Mouse (Mus musculus): ENCODE data around the gene Zdhhc4. TPM values are rescaled to one million over a fixed set of nuclear protein-coding genes. Genes with fewer than 3 reads are reported as not detected.

Gene Zdhhc4
- polyA plus RNA-seq, 1 experiment from 2014 or later: 63.8 TPM

DNA sequence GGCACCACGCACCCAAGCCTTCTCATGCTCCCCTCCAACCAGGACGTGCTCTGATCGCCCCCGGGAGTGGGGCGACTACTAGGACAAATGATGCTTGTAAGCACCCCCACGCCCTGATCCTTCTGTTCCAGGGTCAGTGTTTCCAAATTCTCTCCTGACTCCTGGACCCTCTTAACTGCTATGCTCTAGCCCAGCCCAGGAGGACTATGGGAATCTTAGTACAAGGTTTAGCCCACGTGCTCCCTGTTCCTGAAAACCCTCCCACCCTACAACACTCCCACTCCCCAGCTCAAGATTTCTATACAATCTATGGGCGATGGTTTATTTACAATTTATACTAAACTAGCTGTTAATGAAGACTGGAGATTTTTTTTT is 13.6 kb downstream of the Zdhhc4 start:
- peaks cover 23% of the 10 kb centered on the region; the same call in 1 of the 2 replicates for H3K36me3 ChIP-seq
- H3K4me3 ChIP-seq (replicated peaks): peak overlapping the region; percentile 95
- no peaks in the 10 kb centered on the region for H3K9me3 ChIP-seq
- H3K4me1 ChIP-seq (replicated peaks): peaks cover 9% of the 10 kb centered on the region
- ATAC-seq: no peak; the same call in 1 of the 2 replicates
- H3K27me3 ChIP-seq (replicated peaks): no peaks in the 10 kb centered on the region
- 15% methylated on average over 8 of the region's 8 CpGs for WGBS
- no peak overlapping the region for H3K9ac ChIP-seq
- H3K4me2 ChIP-seq (replicated peaks): peak overlapping the region; percentile 84
- H3K27ac ChIP-seq: no peak overlapping the region

DNA sequence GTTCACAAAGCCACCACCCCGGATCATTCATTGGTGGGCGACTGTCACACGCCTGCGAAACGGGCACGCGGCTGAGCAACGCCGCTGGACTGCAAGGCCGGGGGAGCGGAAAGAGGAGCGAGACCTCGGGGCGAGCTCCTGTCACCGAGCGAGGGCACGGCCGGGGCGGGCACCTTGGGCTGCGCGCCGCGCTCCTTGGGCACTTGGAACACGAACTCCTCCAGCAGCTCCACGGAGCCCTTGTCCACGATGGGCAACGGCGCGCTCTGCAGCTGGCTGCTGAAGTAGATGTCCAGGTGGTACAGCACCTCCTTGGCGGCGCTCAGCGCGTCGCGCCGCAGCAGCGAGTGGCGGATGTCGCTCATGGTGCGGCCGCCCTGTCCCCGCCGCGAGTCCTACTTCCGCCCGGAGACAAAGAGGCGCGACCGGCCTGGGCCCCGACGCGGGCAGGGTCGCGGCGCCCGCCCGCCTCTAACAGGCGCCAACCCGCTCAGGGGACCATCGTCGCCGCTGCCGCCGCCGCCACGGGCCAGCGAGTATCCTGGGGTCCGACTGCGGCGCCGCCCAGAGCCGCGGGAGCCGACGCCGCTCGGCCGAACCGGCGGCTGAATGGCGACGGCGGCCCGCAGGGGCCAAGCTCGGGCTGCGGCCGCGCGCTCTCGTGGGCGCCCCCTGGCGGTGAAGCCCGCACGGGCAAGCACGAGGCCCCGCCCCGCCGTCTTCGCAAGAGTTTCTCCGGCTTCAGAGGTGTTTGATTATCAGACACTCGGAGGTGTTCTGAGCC is 14.1 kb downstream of the Zdhhc4 start, which contains the start of gene E130309D02Rik:
E130309D02Rik (minus strand) TSS at position 631 of the 784 bp plus-strand sequence.
- peaks cover 27% of the 10 kb centered on the region; the same call in 1 of the 2 replicates for H3K36me3 ChIP-seq
- H3K4me3 ChIP-seq (replicated peaks): peak within 1 kb of the TSS; percentile 95
- H3K9ac ChIP-seq: peak within 1 kb of the TSS; percentile 96
- peak within 1 kb of the TSS; percentile 84 for H3K27ac ChIP-seq
- peak within 1 kb of the TSS; percentile 84 for H3K4me2 ChIP-seq (replicated peaks)
- peaks cover 9% of the 10 kb centered on the region for H3K4me1 ChIP-seq (replicated peaks)
- under 1% methylated on average over 99 of the region's 101 CpGs for WGBS
- no peaks in the 10 kb centered on the region for H3K27me3 ChIP-seq (replicated peaks)
- ATAC-seq: peak; percentile 90
- no peaks in the 10 kb centered on the region for H3K9me3 ChIP-seq

DNA sequence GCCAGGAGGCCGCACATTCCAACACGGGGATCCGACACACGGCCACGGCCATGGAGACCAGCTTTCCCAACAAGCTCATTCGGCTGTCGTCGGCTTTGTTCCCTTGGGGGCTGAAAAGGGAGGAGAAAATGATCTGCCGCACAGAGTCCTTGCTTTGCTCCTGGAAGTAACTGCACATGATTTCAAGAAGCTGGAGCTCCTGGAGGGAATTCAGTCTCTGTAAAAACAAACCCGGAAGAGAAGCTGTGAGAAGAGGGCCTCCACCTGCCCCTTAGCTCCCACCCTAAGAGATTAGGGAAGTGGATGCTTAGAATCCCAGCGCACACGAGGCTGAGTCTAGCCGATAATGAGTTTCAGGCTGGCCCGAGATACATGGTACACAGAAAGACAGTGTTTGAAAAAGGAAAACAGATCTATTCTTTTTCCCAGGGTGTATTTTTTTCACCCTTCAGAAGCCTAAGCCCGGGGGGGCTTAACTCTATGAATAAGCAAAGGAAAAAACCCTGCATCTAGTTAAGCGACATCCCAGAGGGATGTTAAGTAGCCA is 14.8 kb downstream of the Zdhhc4 start:
- H3K27ac ChIP-seq: peak overlapping the region; percentile 84
- ATAC-seq: peak; percentile 45; the same call in 1 of the 2 replicates

DNA sequence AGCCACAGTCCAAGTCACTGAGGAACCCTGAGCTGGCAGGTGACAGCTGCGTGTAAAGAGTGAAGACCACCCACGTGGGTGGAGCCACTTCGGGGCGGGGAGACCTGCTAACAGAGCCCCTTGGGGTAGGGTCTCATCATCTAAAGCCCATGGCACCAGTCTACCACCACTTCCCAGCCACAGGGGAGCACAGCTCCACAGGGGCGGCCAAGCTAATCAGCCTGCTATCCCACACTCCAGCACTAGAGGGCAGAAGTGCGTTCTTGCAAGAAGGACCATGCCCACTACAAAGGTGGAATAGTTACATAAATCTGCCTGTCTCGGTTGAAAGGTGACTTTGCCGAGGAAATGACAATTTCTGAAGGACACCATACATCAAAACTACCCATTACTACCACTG is 17.2 kb downstream of the Zdhhc4 start:
- Histone ChIP-seq H3K9ac (no peak overlapping the region), H3K4me2 (replicated peaks) (no peak overlapping the region), H3K36me3 (peaks cover 38% of the 10 kb centered on the region), H3K27me3 (replicated peaks) (no peaks in the 10 kb centered on the region), H3K27ac (no peak overlapping the region), H3K4me1 (replicated peaks) (peaks cover 9% of the 10 kb centered on the region), H3K4me3 (replicated peaks) (no peak overlapping the region), H3K9me3 (no peaks in the 10 kb centered on the region)
- ATAC-seq: no peak
- 67% methylated on average over 8 of the region's 8 CpGs for WGBS

More for the DNA sequence above, 14.8 kb downstream of the Zdhhc4 start:
- WGBS: 3% methylated on average over 16 of the region's 16 CpGs
- Histone ChIP-seq H3K4me1 (replicated peaks) (peaks cover 9% of the 10 kb centered on the region), H3K4me3 (replicated peaks) (peak overlapping the region; percentile 95), H3K4me2 (replicated peaks) (peak overlapping the region; percentile 84), H3K36me3 (peaks cover 27% of the 10 kb centered on the region), H3K9ac (peak overlapping the region; percentile 96), H3K27me3 (replicated peaks) (no peaks in the 10 kb centered on the region), H3K9me3 (no peaks in the 10 kb centered on the region)

DNA sequence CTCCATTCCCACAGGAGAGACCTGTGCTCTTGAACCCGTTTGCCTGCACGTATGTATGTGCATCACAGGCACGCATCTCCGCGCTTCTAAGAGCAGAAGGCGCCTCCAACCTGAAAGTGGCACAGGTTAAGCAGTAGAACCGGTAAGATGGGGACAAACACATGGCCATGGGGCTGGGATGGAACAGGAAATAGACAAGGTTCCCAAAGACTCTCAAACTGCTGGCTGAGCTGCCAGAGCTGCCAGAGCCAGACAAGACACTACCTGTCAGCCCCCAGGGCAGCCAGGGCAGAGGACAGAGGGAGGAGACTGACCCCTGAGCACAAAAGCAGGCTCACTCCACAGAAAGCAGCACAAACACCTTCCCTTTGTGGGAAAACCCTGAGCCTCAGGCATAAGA is 19.1 kb downstream of the Zdhhc4 start:
- 96% methylated on average over 7 of the region's 7 CpGs for WGBS
- Histone ChIP-seq H3K4me2 (replicated peaks) (no peak overlapping the region), H3K9me3 (no peaks in the 10 kb centered on the region), H3K36me3 (peaks cover 51% of the 10 kb centered on the region), H3K27me3 (replicated peaks) (no peaks in the 10 kb centered on the region), H3K9ac (no peak overlapping the region), H3K27ac (no peak overlapping the region), H3K4me3 (replicated peaks) (no peak overlapping the region), H3K4me1 (replicated peaks) (peaks cover 9% of the 10 kb centered on the region)
- no peak for ATAC-seq

DNA sequence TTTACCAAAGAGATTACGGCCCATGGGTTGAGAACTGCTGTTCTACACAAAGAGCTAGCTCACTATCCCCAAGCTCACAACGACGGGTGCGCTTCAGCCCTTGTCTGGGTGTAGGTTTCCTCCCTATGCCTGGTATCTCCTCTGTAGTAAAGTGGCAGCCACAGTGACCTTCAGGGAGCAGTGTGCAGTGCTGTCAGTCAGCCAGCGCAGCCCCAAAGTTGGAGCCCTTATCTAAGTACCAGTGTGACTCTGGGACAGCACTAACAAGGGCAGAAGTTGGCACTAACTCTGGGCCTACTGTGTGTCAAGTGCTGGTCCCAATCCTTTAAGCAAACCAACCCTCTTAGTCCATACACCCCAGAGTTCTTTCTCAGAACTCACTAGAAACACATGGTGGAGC is 20.2 kb downstream of the Zdhhc4 start:
- Histone ChIP-seq H3K27me3 (replicated peaks) (no peaks in the 10 kb centered on the region), H3K9me3 (no peaks in the 10 kb centered on the region), H3K4me3 (replicated peaks) (no peak overlapping the region), H3K9ac (no peak overlapping the region), H3K4me2 (replicated peaks) (no peak overlapping the region), H3K4me1 (replicated peaks) (peaks cover 5% of the 10 kb centered on the region), H3K36me3 (peaks cover 51% of the 10 kb centered on the region), H3K27ac (no peak overlapping the region)
- 80% methylated on average over 5 of the region's 5 CpGs for WGBS
- no peak for ATAC-seq

DNA sequence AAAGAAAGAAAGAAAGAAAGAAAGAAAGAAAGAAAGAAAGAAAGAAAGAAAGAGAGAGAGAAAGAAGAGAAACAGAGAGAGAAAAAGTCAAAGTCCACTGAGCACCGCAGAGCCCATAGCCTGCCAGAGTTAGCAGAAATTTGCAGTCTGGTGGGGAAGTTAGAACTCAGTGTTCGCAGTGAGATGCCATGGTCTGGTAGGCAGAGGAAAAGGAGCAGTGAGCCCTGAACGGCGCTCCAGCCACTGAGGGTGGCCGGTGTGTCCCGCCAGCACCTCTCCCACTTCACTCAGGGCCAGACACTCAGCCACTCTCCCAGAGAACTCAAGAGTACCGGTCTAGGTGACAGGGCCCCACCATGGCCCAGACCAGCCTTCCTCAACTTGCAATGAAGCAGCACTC is 24.8 kb downstream of the Zdhhc4 start:
- peaks cover 50% of the 10 kb centered on the region for H3K36me3 ChIP-seq

DNA sequence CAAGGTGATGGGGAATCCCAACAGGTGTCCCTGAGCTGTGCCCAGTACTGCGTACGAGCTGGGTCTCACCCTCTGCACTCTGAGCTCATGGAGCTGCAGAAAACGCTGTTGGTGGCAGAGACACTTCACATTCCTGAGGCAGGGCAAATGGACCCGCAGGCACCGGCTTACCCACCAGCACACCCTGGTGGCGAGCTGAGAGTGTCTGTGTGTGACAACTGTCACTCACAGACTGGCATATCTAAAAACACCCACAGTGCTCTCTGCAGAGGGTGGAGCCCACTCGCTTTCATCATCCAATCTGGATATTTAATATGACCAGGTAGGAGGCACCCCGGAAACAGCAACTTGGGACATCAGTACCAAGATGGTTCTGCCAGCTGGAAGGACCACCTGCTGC is 27.8 kb downstream of the Zdhhc4 start:
- Histone ChIP-seq H3K27ac (no peak overlapping the region), H3K27me3 (replicated peaks) (no peaks in the 10 kb centered on the region), H3K9ac (no peak overlapping the region), H3K4me3 (replicated peaks) (no peak overlapping the region), H3K36me3 (peaks cover 30% of the 10 kb centered on the region), H3K9me3 (no peaks in the 10 kb centered on the region), H3K4me2 (replicated peaks) (no peak overlapping the region), H3K4me1 (replicated peaks) (no peaks in the 10 kb centered on the region)
- ATAC-seq: no peak
- WGBS: 76% methylated on average over 8 of the region's 8 CpGs

More for the DNA sequence above, 24.8 kb downstream of the Zdhhc4 start:
- no peak overlapping the region for H3K4me3 ChIP-seq (replicated peaks)
- no peak overlapping the region for H3K4me2 ChIP-seq (replicated peaks)
- H3K27ac ChIP-seq: no peak overlapping the region
- no peaks in the 10 kb centered on the region for H3K27me3 ChIP-seq (replicated peaks)
- H3K9me3 ChIP-seq: no peaks in the 10 kb centered on the region
- no peak overlapping the region for H3K9ac ChIP-seq
- ATAC-seq: no peak
- 92% methylated on average over 7 of the region's 7 CpGs for WGBS
- H3K4me1 ChIP-seq (replicated peaks): no peaks in the 10 kb centered on the region

DNA sequence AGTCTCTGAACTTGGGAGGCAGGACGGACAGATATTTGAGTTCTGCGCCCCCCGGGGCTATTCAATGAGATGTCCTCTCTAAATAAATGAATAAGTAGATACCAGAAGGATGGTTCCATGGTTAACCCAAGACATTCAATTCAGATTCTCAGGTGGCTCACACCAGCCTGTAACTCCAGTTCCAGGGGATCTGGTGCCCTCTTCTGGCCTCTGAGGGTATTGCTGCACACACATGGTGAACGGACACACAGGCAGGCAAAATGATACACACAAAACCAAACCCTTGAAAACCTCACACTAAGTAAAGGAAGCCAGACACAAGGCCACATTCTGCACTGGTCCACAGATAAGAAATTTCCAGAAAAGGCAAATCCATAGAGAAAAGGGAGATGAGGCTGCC is 29.4 kb downstream of the Zdhhc4 start:
- ATAC-seq: no peak
- no peak overlapping the region for H3K9ac ChIP-seq
- H3K9me3 ChIP-seq: no peaks in the 10 kb centered on the region
- H3K4me1 ChIP-seq (replicated peaks): no peaks in the 10 kb centered on the region
- no peak overlapping the region for H3K27ac ChIP-seq
- 92% methylated on average over 4 of the region's 4 CpGs for WGBS
- peaks cover 23% of the 10 kb centered on the region for H3K36me3 ChIP-seq
- 0 out of 2 replicates have a peak, but pooled peaks cover under 1% of the 10 kb centered on the region for H3K27me3 ChIP-seq (replicated peaks)
- no peak overlapping the region for H3K4me3 ChIP-seq (replicated peaks)
- H3K4me2 ChIP-seq (replicated peaks): no peak overlapping the region

DNA sequence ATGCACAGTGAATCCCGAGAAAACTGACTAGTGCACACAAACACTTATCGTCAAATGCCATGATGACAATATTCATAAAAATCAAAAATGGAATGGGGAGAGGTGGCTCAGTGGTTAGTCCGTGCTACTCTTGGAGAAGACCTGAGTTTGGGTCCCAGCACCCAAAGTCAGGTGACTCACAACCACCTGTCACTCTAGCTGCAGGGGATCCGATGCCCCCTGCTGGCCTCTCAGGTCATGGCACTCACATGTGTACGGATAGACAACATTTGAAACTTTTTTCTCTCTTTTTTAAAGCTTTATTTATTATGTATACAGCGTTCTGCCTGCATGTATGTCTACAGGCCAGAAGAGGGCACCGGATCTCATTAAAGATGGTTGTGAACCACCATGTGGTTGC is 30.7 kb downstream of the Zdhhc4 start:
- H3K9ac ChIP-seq: no peak overlapping the region
- H3K27me3 ChIP-seq (replicated peaks): peaks cover 13% of the 10 kb centered on the region
- H3K4me3 ChIP-seq (replicated peaks): no peak overlapping the region
- no peak for ATAC-seq
- H3K27ac ChIP-seq: no peak overlapping the region
- peaks cover 21% of the 10 kb centered on the region for H3K36me3 ChIP-seq
- no peaks in the 10 kb centered on the region for H3K9me3 ChIP-seq
- H3K4me1 ChIP-seq (replicated peaks): peaks cover 6% of the 10 kb centered on the region
- H3K4me2 ChIP-seq (replicated peaks): no peak overlapping the region
- WGBS: 94% methylated on average over 7 of the region's 7 CpGs

DNA sequence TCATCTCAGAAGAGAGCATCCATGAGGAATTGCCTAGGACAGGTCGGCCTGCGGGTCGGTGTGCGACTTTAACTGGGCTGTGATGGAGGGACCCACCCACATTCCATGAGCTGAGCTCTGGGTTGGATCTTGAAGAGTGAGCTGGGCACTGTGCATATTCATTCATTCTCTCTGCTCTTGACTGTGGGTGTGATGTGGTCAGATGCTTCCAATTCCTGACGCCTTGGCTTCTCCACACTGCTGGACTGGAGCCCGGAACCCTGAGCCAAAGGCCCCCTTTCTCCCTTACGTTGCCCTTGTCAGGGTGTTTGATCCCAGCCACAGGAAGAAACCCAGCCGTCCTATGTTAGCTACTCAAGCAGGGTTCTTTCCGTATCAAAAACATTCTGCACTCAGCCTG is 31.1 kb downstream of the Zdhhc4 start:
- Histone ChIP-seq H3K4me1 (replicated peaks) (peaks cover 10% of the 10 kb centered on the region), H3K4me2 (replicated peaks) (no peak overlapping the region), H3K9ac (no peak overlapping the region), H3K4me3 (replicated peaks) (no peak overlapping the region), H3K36me3 (peaks cover 21% of the 10 kb centered on the region), H3K9me3 (no peaks in the 10 kb centered on the region), H3K27me3 (replicated peaks) (peaks cover 17% of the 10 kb centered on the region), H3K27ac (no peak overlapping the region)
- 92% methylated on average over 9 of the region's 9 CpGs for WGBS
- ATAC-seq: no peak

DNA sequence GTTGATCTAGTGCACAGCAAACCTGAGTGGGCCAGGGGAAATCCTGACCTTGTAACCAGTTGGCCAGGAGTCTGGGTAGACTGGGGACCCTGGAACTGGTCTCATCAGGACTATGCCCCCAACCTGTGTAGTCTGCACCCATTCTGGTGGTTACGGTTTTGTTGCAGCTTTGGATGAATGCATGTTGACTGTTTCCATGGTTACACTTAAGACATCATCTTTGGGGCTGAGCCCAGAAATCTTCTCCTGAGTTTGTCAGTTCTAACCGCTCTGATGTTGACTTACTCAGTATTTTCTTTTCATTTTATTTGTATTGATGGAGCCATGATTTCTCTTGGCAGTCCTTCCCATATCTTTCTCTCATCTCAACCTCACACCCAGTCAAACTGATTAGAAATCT is 33.7 kb downstream of the Zdhhc4 start:
- Histone ChIP-seq H3K27ac (no peak overlapping the region), H3K4me1 (replicated peaks) (peaks cover 14% of the 10 kb centered on the region), H3K36me3 (peaks cover 9% of the 10 kb centered on the region), H3K9me3 (no peaks in the 10 kb centered on the region), H3K9ac (no peak overlapping the region), H3K4me3 (replicated peaks) (no peak overlapping the region), H3K4me2 (replicated peaks) (no peak overlapping the region), H3K27me3 (replicated peaks) (peaks cover 42% of the 10 kb centered on the region)
- ATAC-seq: no peak
- 78% methylated on average over 2 of the region's 2 CpGs for WGBS

DNA sequence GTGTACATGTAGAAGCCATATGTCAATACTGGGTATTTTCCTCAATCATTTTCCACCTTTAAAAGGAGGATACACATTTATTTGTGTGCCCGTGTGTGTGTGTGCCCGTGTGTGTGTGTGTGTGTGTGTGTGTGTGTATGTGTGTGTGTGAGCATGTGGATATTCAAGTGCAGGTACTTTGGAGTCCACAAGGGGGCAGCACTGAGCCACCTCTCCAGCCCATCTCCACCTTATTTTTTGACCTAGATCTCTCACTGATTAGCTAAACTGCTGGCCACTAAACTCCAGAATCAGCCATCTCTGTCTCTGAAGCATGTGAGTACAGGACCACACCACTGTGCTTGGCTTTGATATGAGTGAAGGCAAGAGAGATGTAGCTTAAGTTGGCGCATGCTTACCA is 34.2 kb downstream of the Zdhhc4 start:
- ATAC-seq: no peak
- peaks cover 44% of the 10 kb centered on the region for H3K27me3 ChIP-seq (replicated peaks)
- no peak overlapping the region for H3K4me3 ChIP-seq (replicated peaks)
- H3K4me2 ChIP-seq (replicated peaks): no peak overlapping the region
- peaks cover 4% of the 10 kb centered on the region for H3K36me3 ChIP-seq
- 94% methylated on average over 3 of the region's 3 CpGs for WGBS
- H3K4me1 ChIP-seq (replicated peaks): peaks cover 14% of the 10 kb centered on the region
- H3K27ac ChIP-seq: no peak overlapping the region
- H3K9me3 ChIP-seq: no peaks in the 10 kb centered on the region
- no peak overlapping the region for H3K9ac ChIP-seq
